ENCODE assay signal across 21 mouse cellular contexts in genomic region chr13:55761486-55761885, GRCm38 (mm10). TPM values are rescaled to one million over a fixed set of nuclear protein-coding genes. Genes with fewer than 3 reads are reported as not detected.
A peak's percentile ranks its signal among the peaks of the same experiment; 100 is the strongest.
DNase-seq lines count a peak whose midpoint lies in the region; ATAC-seq lines count a peak whose summit lies in the region.
"Had no signal": no experiment of that assay in that cellular context is flagged by ENCODE, and none has a peak within 500 bp of the region (broad histone marks: within the 10 kb centered on the region; RNA-seq: fewer than 3 reads in every experiment).

No protein-coding gene starts in this region.

- H3K4me2 ChIP-seq in intestine, embryonic 14.5 days (ENCODE audit: low read length): no peak overlapping the region
- no peak overlapping the region for H3K4me2 ChIP-seq in intestine, embryonic 16.5 days (ENCODE audit: low read depth, low read length)
- no peak overlapping the region for H3K4me2 ChIP-seq in embryonic facial prominence, embryonic 11.5 days (ENCODE audit: low read depth, low read length)
- peak overlapping the region; percentile 10; the same call in 1 of the 2 replicates for H3K4me2 ChIP-seq in embryonic facial prominence, embryonic 14.5 days (ENCODE audit: low read depth, low read length)
- H3K4me2 ChIP-seq: forebrain, embryonic 13.5 days; hindbrain, embryonic 13.5 days; intestine, embryonic 15.5 days had no signal

- 0 out of 2 replicates have a peak overlapping the region, but pooled peaks have one; percentile 1 for H3K27ac ChIP-seq in intestine, embryonic 14.5 days (ENCODE audit: low read depth)
- H3K27ac ChIP-seq in intestine, embryonic 16.5 days (ENCODE audit: low read length): no peak overlapping the region
- H3K27ac ChIP-seq in embryonic facial prominence, embryonic 11.5 days (replicated peaks; ENCODE audit: low read depth, low read length): 0 out of 2 replicates have a peak overlapping the region, but pooled peaks have one; percentile 41
- H3K27ac ChIP-seq in embryonic facial prominence, embryonic 14.5 days (replicated peaks; ENCODE audit: low read depth, low read length): peak overlapping the region; percentile 59
- H3K27ac ChIP-seq: forebrain, embryonic 13.5 days; heart, embryonic 15.5 days; hindbrain, embryonic 13.5 days; hindbrain, postnatal 0 days; intestine, embryonic 15.5 days had no signal

- no peak overlapping the region for H3K9ac ChIP-seq in intestine, embryonic 14.5 days (ENCODE audit: low read length)
- H3K9ac ChIP-seq in intestine, embryonic 16.5 days (ENCODE audit: low read depth, low read length): no peak overlapping the region
- no peak overlapping the region for H3K9ac ChIP-seq in embryonic facial prominence, embryonic 11.5 days (replicated peaks; ENCODE audit: low read length)
- no peak overlapping the region for H3K9ac ChIP-seq in embryonic facial prominence, embryonic 14.5 days (ENCODE audit: low read depth, low read length)
- H3K9ac ChIP-seq: forebrain, embryonic 13.5 days; forebrain, postnatal 0 days; heart, embryonic 15.5 days; hindbrain, embryonic 13.5 days; intestine, embryonic 15.5 days had no signal

- H3K27me3 ChIP-seq in intestine, embryonic 14.5 days (replicated peaks; ENCODE audit: control insufficient read depth, insufficient read depth, low read length): no peaks in the 10 kb centered on the region
- H3K27me3 ChIP-seq in intestine, embryonic 16.5 days (replicated peaks; ENCODE audit: control insufficient read depth, insufficient read depth, low read length): no peaks in the 10 kb centered on the region
- no peaks in the 10 kb centered on the region for H3K27me3 ChIP-seq in embryonic facial prominence, embryonic 11.5 days (ENCODE audit: control insufficient read depth, insufficient read depth, low read length)
- no peaks in the 10 kb centered on the region for H3K27me3 ChIP-seq in embryonic facial prominence, embryonic 14.5 days (replicated peaks; ENCODE audit: control insufficient read depth, insufficient read depth, low read length)
- H3K27me3 ChIP-seq: forebrain, embryonic 13.5 days; heart, embryonic 15.5 days; hindbrain, embryonic 13.5 days; intestine, embryonic 15.5 days had no signal

- no peak overlapping the region for H3K4me3 ChIP-seq in intestine, embryonic 14.5 days (ENCODE audit: low read depth, low read length)
- H3K4me3 ChIP-seq in intestine, embryonic 16.5 days (ENCODE audit: low read length): no peak overlapping the region
- H3K4me3 ChIP-seq in embryonic facial prominence, embryonic 11.5 days (ENCODE audit: low read depth, low read length): no peak overlapping the region
- no peak overlapping the region for H3K4me3 ChIP-seq in embryonic facial prominence, embryonic 14.5 days (ENCODE audit: low read depth, low read length)
- H3K4me3 ChIP-seq: forebrain, embryonic 13.5 days; heart, embryonic 10.5 days; heart, embryonic 15.5 days; hindbrain, embryonic 13.5 days; intestine, embryonic 15.5 days had no signal

- peaks cover 10% of the 10 kb centered on the region for H3K4me1 ChIP-seq in intestine, embryonic 14.5 days (replicated peaks; ENCODE audit: control insufficient read depth, insufficient read depth, low read length)
- H3K4me1 ChIP-seq in intestine, embryonic 16.5 days (ENCODE audit: control insufficient read depth, insufficient read depth, low read length): peaks cover 4% of the 10 kb centered on the region; the same call in 1 of the 2 replicates
- H3K4me1 ChIP-seq in embryonic facial prominence, embryonic 11.5 days (ENCODE audit: control insufficient read depth, insufficient read depth, low read length): peaks cover 2% of the 10 kb centered on the region; the same call in 1 of the 2 replicates
- H3K4me1 ChIP-seq in embryonic facial prominence, embryonic 14.5 days (ENCODE audit: control insufficient read depth, insufficient read depth, low read length): peaks cover 20% of the 10 kb centered on the region
- H3K4me1 ChIP-seq: forebrain, embryonic 13.5 days; intestine, embryonic 15.5 days had no signal

- DNase-seq in intestine, embryonic 14.5 days (ENCODE audit: low spot score): no peak
- DNase-seq in embryonic facial prominence, embryonic 11.5 days (ENCODE audit: low spot score): peak; percentile 66
- DNase-seq in embryonic facial prominence, embryonic 14.5 days (ENCODE audit: low spot score): no peak
- DNase-seq in layer of hippocampus, adult 11-12 months (ENCODE audit: low spot score): no peak
- no peak for DNase-seq in left cerebral cortex, adult 18-20 months (ENCODE audit: low spot score in 2 of 2)
- DNase-seq: adrenal gland, adult 2 months; adrenal gland, postnatal 25 days; cerebellum, adult 2 months; cerebellum, postnatal 10 days; forebrain, postnatal 0 days; gastrocnemius, postnatal 36 days; heart, adult 18-20 months; heart, postnatal 14 days had no signal

- no peaks in the 10 kb centered on the region for H3K9me3 ChIP-seq in intestine, embryonic 14.5 days (ENCODE audit: control insufficient read depth, low read length)
- no peaks in the 10 kb centered on the region for H3K9me3 ChIP-seq in intestine, embryonic 16.5 days (ENCODE audit: control insufficient read depth, low read length)
- H3K9me3 ChIP-seq in embryonic facial prominence, embryonic 11.5 days (replicated peaks; ENCODE audit: control insufficient read depth, low read length): no peaks in the 10 kb centered on the region
- no peaks in the 10 kb centered on the region for H3K9me3 ChIP-seq in embryonic facial prominence, embryonic 14.5 days (ENCODE audit: control insufficient read depth, low read length)
- H3K9me3 ChIP-seq: forebrain, embryonic 13.5 days; heart, embryonic 10.5 days; heart, embryonic 15.5 days; hindbrain, embryonic 13.5 days; intestine, embryonic 15.5 days had no signal

- ATAC-seq in intestine, embryonic 14.5 days (replicated peaks; ENCODE audit: low FRiP score, low TSS enrichment, low read depth): no peak
- no peak for ATAC-seq in intestine, embryonic 16.5 days
- no peak for ATAC-seq in embryonic facial prominence, embryonic 11.5 days (replicated peaks; ENCODE audit: insufficient number of reproducible peaks, low FRiP score, low TSS enrichment, low read depth)
- ATAC-seq in embryonic facial prominence, embryonic 14.5 days (ENCODE audit: low read depth): peak; percentile 9; the same call in 1 of the 2 replicates
- ATAC-seq: forebrain, embryonic 13.5 days; forebrain, postnatal 0 days; hindbrain, postnatal 0 days; intestine, embryonic 15.5 days had no signal

- WGBS in intestine, embryonic 14.5 days: 36% methylated on average over 10 of the region's 10 CpGs
- WGBS in intestine, embryonic 16.5 days: 56% methylated on average over 10 of the region's 10 CpGs
- WGBS in embryonic facial prominence, embryonic 11.5 days: 58% methylated on average over 10 of the region's 10 CpGs
- 44% methylated on average over 10 of the region's 10 CpGs for WGBS in embryonic facial prominence, embryonic 14.5 days

- no peaks in the 10 kb centered on the region for H3K36me3 ChIP-seq in intestine, embryonic 14.5 days (ENCODE audit: control insufficient read depth, insufficient read depth, low read length)
- H3K36me3 ChIP-seq in intestine, embryonic 16.5 days (ENCODE audit: control insufficient read depth, insufficient read depth, low read length): no peaks in the 10 kb centered on the region
- H3K36me3 ChIP-seq in embryonic facial prominence, embryonic 11.5 days (replicated peaks; ENCODE audit: control insufficient read depth, insufficient read depth, low read depth, low read length): no peaks in the 10 kb centered on the region
- no peaks in the 10 kb centered on the region for H3K36me3 ChIP-seq in embryonic facial prominence, embryonic 14.5 days (ENCODE audit: control insufficient read depth, insufficient read depth, low read length)
- H3K36me3 ChIP-seq: heart, embryonic 10.5 days; heart, embryonic 15.5 days; hindbrain, embryonic 13.5 days; intestine, embryonic 15.5 days had no signal

RNA-seq across cellular contexts. Expression of gene Catsper3, which starts 22.9 kb away (rescaled TPM):
- 0.23 TPM in 1 of 2 replicates, not detected in the other for polyA plus RNA-seq in intestine, embryonic 14.5 days (2014; fragmentation: Nextera tagmentation; extraction: Ambion mirVana)
- polyA plus RNA-seq in intestine, embryonic 16.5 days (2015; fragmentation: Nextera tagmentation; extraction: Ambion mirVana): 0.13 TPM in 1 of 2 replicates, not detected in the other
- not detected in 2 replicates for polyA plus RNA-seq in embryonic facial prominence, embryonic 11.5 days (2014; fragmentation: Nextera tagmentation; extraction: Ambion mirVana)
- polyA plus RNA-seq in embryonic facial prominence, embryonic 14.5 days (2014; fragmentation: Nextera tagmentation; extraction: Ambion mirVana): not detected in 2 replicates
- under 1 TPM in 1 of 2 experiments, not detected in 1; 0.37 TPM for total RNA-seq in left cerebral cortex, adult 18-20 months (2021)
- total RNA-seq: ES-E14; forebrain, postnatal 0 days; hindbrain, postnatal 0 days had no signal
- polyA plus RNA-seq: heart, embryonic 15.5 days; hindbrain, embryonic 13.5 days; intestine, embryonic 15.5 days had no signal

RNA-seq across cellular contexts. Expression of gene Pcbd2, which starts 34.3 kb away (rescaled TPM):
- 60.1 and 64.2 TPM in 2 replicates for polyA plus RNA-seq in intestine, embryonic 14.5 days (2014; fragmentation: Nextera tagmentation; extraction: Ambion mirVana)
- 71.9 and 72.3 TPM in 2 replicates for polyA plus RNA-seq in intestine, embryonic 16.5 days (2015; fragmentation: Nextera tagmentation; extraction: Ambion mirVana)
- 40.8 and 44.7 TPM in 2 replicates for polyA plus RNA-seq in embryonic facial prominence, embryonic 11.5 days (2014; fragmentation: Nextera tagmentation; extraction: Ambion mirVana)
- 45.2 and 49.2 TPM in 2 replicates for polyA plus RNA-seq in embryonic facial prominence, embryonic 14.5 days (2014; fragmentation: Nextera tagmentation; extraction: Ambion mirVana)
- total RNA-seq in left cerebral cortex, adult 18-20 months (2021): 10 to 100 TPM; 28.1 to 29.8 TPM

RNA-seq across cellular contexts. Expression of gene Txndc15, which starts 47.0 kb away (rescaled TPM):
- polyA plus RNA-seq in intestine, embryonic 14.5 days (2014; fragmentation: Nextera tagmentation; extraction: Ambion mirVana): 71.0 and 75.9 TPM in 2 replicates
- 67.7 and 71.3 TPM in 2 replicates for polyA plus RNA-seq in intestine, embryonic 16.5 days (2015; fragmentation: Nextera tagmentation; extraction: Ambion mirVana)
- polyA plus RNA-seq in embryonic facial prominence, embryonic 11.5 days (2014; fragmentation: Nextera tagmentation; extraction: Ambion mirVana): 97.6 and 99.6 TPM in 2 replicates
- 98.9 and 99.8 TPM in 2 replicates for polyA plus RNA-seq in embryonic facial prominence, embryonic 14.5 days (2014; fragmentation: Nextera tagmentation; extraction: Ambion mirVana)
- total RNA-seq in left cerebral cortex, adult 18-20 months (2021): 10 to 100 TPM; 77.1 to 84.5 TPM
